Mouse (Mus musculus): ENCODE measurements at regions not wholly inside any gene's neighbourhood (a gene's known extent, or its start where the extent isn't known, plus 50 kb on each side); places are given as distances from the start of the nearest gene placed in this dataset.
A peak's percentile ranks its signal among the peaks of the same experiment; 100 is the strongest.

DNA sequence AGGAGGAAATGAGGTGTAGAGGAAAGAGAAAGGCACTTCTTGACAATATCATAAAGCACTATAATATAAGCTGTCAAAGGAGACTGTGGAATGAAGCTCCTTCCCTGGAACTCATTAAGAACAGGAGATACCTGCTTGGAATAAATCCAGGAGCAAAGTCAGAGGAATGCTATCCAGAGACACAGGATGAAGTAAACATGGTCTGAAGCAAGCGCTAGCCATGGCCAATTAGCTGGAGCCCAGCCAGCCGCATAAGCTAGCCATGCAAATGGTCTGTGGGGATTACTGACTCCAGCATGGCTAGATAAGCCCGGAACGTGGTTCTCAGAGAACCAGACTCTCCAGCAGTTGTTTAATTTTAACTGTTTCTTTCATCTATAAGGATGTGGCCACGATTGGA lies 54.9 kb upstream of the Gpc3 start:
- H3K27ac ChIP-seq (ENCODE audit: insufficient read depth, low read length), result no peak overlapping the region
- H3K27me3 ChIP-seq (ENCODE audit: control insufficient read depth, insufficient read depth, low read length), result no peaks in the 10 kb centered on the region
- WGBS, result 35% methylated on average over 5 of the region's 5 CpGs

DNA sequence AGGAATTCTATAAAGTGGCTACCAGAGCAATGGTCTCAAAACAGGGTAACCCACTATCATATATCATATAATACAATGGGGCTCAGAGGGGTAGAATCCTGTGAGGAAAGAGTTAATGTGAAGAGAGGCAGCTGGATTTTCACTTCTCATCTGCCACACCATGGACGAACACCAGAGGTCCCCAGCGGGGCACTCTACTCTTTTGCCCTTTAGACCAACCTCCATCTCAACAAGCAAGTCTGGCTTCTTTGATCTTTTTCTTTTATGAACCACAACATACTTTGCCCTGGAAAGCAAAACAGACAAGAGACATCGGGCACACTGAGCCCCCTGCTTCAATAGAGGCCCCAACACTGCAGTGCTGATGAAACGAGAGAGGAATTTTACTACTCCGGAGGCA lies 65.3 kb upstream of the Gpc3 start:
- Histone ChIP-seq H3K4me3 (replicated peaks; ENCODE audit: insufficient read depth, low read depth, low read length) (no peak overlapping the region), H3K27me3 (ENCODE audit: control insufficient read depth, insufficient read depth, low read length) (no peaks in the 10 kb centered on the region), H3K4me1 (ENCODE audit: control insufficient read depth, insufficient read depth, low read length) (no peaks in the 10 kb centered on the region), H3K27ac (ENCODE audit: insufficient read depth, low read length) (no peak overlapping the region)
- WGBS, result 7% methylated on average over 5 of the region's 5 CpGs
- no peak for TF ChIP-seq POLR2A (IDR thresholded peaks at IDR 0.05; ENCODE audit: borderline replicate concordance, insufficient read depth, low read length)
- TF ChIP-seq CTCF (IDR thresholded peaks at IDR 0.05; ENCODE audit: borderline replicate concordance, insufficient read depth, low read depth, low read length), result no peak
- DNase-seq, result no peak

More for the DNA sequence above, 54.9 kb upstream of the Gpc3 start:
- DNase-seq, result no peak
- Histone ChIP-seq H3K4me1 (ENCODE audit: control insufficient read depth, insufficient read depth, low read length) (no peaks in the 10 kb centered on the region), H3K4me3 (replicated peaks; ENCODE audit: insufficient read depth, low read depth, low read length) (no peak overlapping the region)
- no peak for TF ChIP-seq POLR2A (IDR thresholded peaks at IDR 0.05; ENCODE audit: borderline replicate concordance, insufficient read depth, low read length)
- TF ChIP-seq CTCF (IDR thresholded peaks at IDR 0.05; ENCODE audit: borderline replicate concordance, insufficient read depth, low read depth, low read length), result no peak

DNA sequence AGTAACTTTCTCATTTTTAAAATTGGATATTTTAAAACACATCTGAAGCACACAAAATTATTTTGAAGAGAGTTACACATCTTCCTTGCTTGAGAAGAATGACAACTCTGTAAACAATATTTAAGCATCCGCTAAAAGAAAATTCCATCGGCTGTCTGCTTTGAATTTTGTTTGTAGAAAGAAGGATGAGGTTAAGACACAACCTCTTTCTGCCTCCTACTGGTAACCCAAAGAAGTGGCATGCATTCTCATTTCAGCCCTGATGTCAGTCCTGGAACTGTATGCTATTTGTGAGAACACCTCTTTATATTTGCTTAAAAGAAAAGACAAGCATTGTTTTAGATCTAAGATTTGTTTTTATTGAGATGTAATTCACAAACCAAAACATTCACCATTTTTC lies 80.6 kb upstream of the Gpc3 start:
- Histone ChIP-seq H3K27ac (ENCODE audit: insufficient read depth, low read length) (no peak overlapping the region), H3K4me1 (ENCODE audit: control insufficient read depth, insufficient read depth, low read length) (no peaks in the 10 kb centered on the region), H3K4me3 (replicated peaks; ENCODE audit: insufficient read depth, low read depth, low read length) (no peak overlapping the region), H3K27me3 (ENCODE audit: control insufficient read depth, insufficient read depth, low read length) (no peaks in the 10 kb centered on the region)
- WGBS, result 37% methylated on average over 2 of the region's 2 CpGs
- TF ChIP-seq CTCF (IDR thresholded peaks at IDR 0.05; ENCODE audit: borderline replicate concordance, insufficient read depth, low read depth, low read length), result no peak
- TF ChIP-seq POLR2A (IDR thresholded peaks at IDR 0.05; ENCODE audit: borderline replicate concordance, insufficient read depth, low read length), result no peak
- DNase-seq, result no peak

DNA sequence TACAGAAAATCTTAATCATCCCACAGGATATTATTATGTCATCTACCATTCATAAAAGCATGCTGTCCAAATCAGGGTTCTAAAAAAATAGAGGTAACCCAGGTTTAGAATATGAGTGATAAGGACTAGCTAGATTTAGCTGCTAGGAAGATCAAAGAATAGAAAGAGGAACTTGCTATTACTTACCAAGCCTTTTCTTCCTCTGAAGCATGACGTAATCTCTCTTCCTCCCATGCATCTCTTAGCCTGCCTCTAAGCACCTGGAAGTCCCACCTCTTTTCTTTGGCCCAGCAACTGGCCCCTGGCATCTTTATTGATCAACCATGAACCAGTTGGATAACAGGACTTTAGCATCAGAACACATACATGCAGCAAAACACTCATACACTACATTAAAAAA lies 85.9 kb upstream of the Gpc3 start:
- Histone ChIP-seq H3K4me3 (replicated peaks; ENCODE audit: insufficient read depth, low read depth, low read length) (no peak overlapping the region), H3K4me1 (ENCODE audit: control insufficient read depth, insufficient read depth, low read length) (no peaks in the 10 kb centered on the region), H3K27ac (ENCODE audit: insufficient read depth, low read length) (no peak overlapping the region), H3K27me3 (ENCODE audit: control insufficient read depth, insufficient read depth, low read length) (no peaks in the 10 kb centered on the region)
- DNase-seq, result no peak
- WGBS, result 80% methylated on average over 1 of the region's 1 CpGs
- TF ChIP-seq POLR2A (IDR thresholded peaks at IDR 0.05; ENCODE audit: borderline replicate concordance, insufficient read depth, low read length) (no peak), CTCF (IDR thresholded peaks at IDR 0.05; ENCODE audit: borderline replicate concordance, insufficient read depth, low read depth, low read length) (no peak)

DNA sequence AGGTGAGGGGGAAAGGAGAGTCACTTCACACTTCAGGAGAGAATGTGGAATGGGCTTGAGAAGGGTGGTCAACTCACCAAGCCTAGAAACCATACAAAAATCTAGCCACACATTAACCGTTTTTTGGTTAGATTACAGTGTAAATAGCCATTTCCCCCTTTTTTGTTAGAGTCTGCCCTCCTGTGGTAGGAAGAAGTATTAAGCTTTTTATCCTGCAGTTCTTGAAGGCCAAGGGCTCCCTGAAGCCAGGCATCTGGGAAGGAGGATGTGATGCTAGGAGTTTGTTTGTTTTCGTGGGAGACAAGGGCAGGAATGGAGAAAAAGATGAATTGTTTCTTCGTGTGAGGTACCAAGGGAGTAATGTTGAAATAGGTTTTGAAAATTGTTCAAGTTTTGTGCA lies 73.5 kb upstream of the Ccdc160 start:
- no peak overlapping the region for H3K27ac ChIP-seq (ENCODE audit: insufficient read depth, low read length)
- TF ChIP-seq POLR2A (IDR thresholded peaks at IDR 0.05; ENCODE audit: borderline replicate concordance, insufficient read depth, low read length), result no peak
- no peak for TF ChIP-seq CTCF (IDR thresholded peaks at IDR 0.05; ENCODE audit: borderline replicate concordance, insufficient read depth, low read depth, low read length)
- no peak overlapping the region for H3K4me3 ChIP-seq (replicated peaks; ENCODE audit: insufficient read depth, low read depth, low read length)
- peak in 1 of 2 experiments; percentile 1 for DNase-seq
- H3K27me3 ChIP-seq (ENCODE audit: control insufficient read depth, insufficient read depth, low read length), result no peaks in the 10 kb centered on the region
- 27% methylated on average over 3 of the region's 3 CpGs for WGBS
- H3K4me1 ChIP-seq (ENCODE audit: control insufficient read depth, insufficient read depth, low read length), result no peaks in the 10 kb centered on the region

DNA sequence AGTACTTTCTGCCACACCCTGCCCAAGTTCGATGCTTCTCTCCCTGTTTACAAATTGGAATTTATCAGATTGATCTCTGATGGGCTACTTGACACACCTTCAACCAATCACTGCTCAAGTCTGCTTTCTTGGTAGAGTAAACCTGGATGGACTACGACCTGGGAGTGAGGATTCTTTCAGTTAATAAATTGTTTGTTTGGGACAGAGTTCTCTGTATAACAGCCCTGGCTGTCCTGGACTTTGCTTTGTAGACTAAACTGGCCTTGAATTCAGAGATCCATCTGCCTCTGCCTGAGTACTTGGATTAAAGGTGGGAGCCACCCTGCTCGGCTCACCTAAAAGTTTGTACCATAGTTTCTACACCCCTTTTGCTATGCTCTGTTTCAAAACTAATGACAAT lies 52.9 kb upstream of the Ccdc160 start:
- no peak for TF ChIP-seq POLR2A (IDR thresholded peaks at IDR 0.05; ENCODE audit: borderline replicate concordance, insufficient read depth, low read length)
- TF ChIP-seq CTCF (IDR thresholded peaks at IDR 0.05; ENCODE audit: borderline replicate concordance, insufficient read depth, low read depth, low read length), result no peak
- no peak overlapping the region for H3K27ac ChIP-seq (ENCODE audit: insufficient read depth, low read length)
- 77% methylated on average over 3 of the region's 3 CpGs for WGBS

More for the DNA sequence above, 52.9 kb upstream of the Ccdc160 start:
- no peak for DNase-seq
- no peak overlapping the region for H3K4me3 ChIP-seq (replicated peaks; ENCODE audit: insufficient read depth, low read depth, low read length)
- H3K4me1 ChIP-seq (ENCODE audit: control insufficient read depth, insufficient read depth, low read length), result no peaks in the 10 kb centered on the region
- H3K27me3 ChIP-seq (ENCODE audit: control insufficient read depth, insufficient read depth, low read length), result no peaks in the 10 kb centered on the region

All from cerebellum, adult 2 months (tissue).